Mouse (Mus musculus): ENCODE measurements around the gene Dtx3.

GRCm38 (mm10) chr10:127177235-127177634 lies 18.3 kb downstream of the Dtx3 start:
- TF ChIP-seq HCFC1 (IDR thresholded peaks at IDR 0.05; ENCODE audit: borderline replicate concordance, insufficient read depth, low read length) (no peak), ZC3H11A (IDR thresholded peaks at IDR 0.05; ENCODE audit: borderline replicate concordance, low read depth, low read length) (no peak), CHD2 (IDR thresholded peaks at IDR 0.05; ENCODE audit: low read depth, low read length) (no peak)

All from ES-E14 (cell line).